Mouse (Mus musculus) hindbrain, embryonic 14.5 days (tissue): ENCODE measurements around the gene Olfr168. TPM values are rescaled to one million over a fixed set of nuclear protein-coding genes. Genes with fewer than 3 reads are reported as not detected.
"Not testable (repeated sequence)": the region's sequence is repeated elsewhere in the genome, so short reads cannot be mapped to it uniquely, and the experiment has no call there.

ENCODE experiments used
- ATAC-seq: fragments of 200-750 bp; cut with Nextera tagmentation; 2 replicates; pipeline ENCODE4 v1.8.0; 2017; ENCODE audit warnings: moderate number of reproducible peaks, mild to moderate bottlenecking, moderate TSS enrichment, moderate library complexity; ENCODE audit not compliant: low FRiP score
- DNase-seq: peaks from one replicate; pipeline ENCODE4 v3.0.0-alpha.2; 2015; ENCODE audit warnings: low spot score
- H3K27ac ChIP-seq: fragments of 300-500 bp; sonication (generic); 2 replicates; pipeline ENCODE4 v1.5.1; 2014; ENCODE audit warnings: mild to moderate bottlenecking, moderate library complexity
- H3K27me3 ChIP-seq: fragments of 300-500 bp; sonication (generic); 2 replicates; pipeline ENCODE4 v1.6.1; 2014; ENCODE audit warnings: mild to moderate bottlenecking, low read length, mixed read lengths; ENCODE audit not compliant: control insufficient read depth, insufficient read depth
- H3K36me3 ChIP-seq: fragments of 300-500 bp; sonication (generic); replicated peaks from 2 replicates; pipeline ENCODE4 v1.6.1; 2014; ENCODE audit not compliant: control insufficient read depth, insufficient read depth
- H3K4me1 ChIP-seq: fragments of 300-500 bp; sonication (generic); replicated peaks from 2 replicates; pipeline ENCODE4 v1.6.1; 2014; ENCODE audit warnings: antibody characterized with exemption, low read length, mixed read lengths; ENCODE audit not compliant: control insufficient read depth, insufficient read depth
- H3K4me2 ChIP-seq: fragments of 300-500 bp; sonication (generic); replicated peaks from 2 replicates; pipeline ENCODE4 v1.6.1; 2014; ENCODE audit warnings: mild to moderate bottlenecking, moderate library complexity
- H3K4me3 ChIP-seq: fragments of 300-500 bp; sonication (generic); replicated peaks from 2 replicates; pipeline ENCODE4 v1.5.1; 2014; ENCODE audit warnings: mild to moderate bottlenecking, low read length
- H3K9ac ChIP-seq: fragments of 300-500 bp; sonication (generic); 2 replicates; pipeline ENCODE4 v1.6.1; 2014
- H3K9me3 ChIP-seq: fragments of 300-500 bp; sonication (generic); 2 replicates; pipeline ENCODE4 v1.6.1; 2016; ENCODE audit warnings: low read length; ENCODE audit not compliant: control insufficient read depth
- WGBS: fragments of 180-500 bp; shearing (Covaris S2); extraction: QIAGEN DNeasy Blood & Tissue Kit; methylation state at CpG from one replicate; pipeline ENCODE4 v1.1.7; 2014; 5-methylcytosine and 5-hydroxymethylcytosine counted together
- polyA plus RNA-seq: library from polyadenylated mRNA; unstranded; fragments of >200 nt; fragmentation: Nextera tagmentation; extraction: Ambion mirVana; gene quantifications from 2 replicates; pipeline ENCODE4 v1.2.1, GENCODE M21; 2014

The Olfr168 gene
- polyA plus RNA-seq: not detected in 2 replicates

DNA sequence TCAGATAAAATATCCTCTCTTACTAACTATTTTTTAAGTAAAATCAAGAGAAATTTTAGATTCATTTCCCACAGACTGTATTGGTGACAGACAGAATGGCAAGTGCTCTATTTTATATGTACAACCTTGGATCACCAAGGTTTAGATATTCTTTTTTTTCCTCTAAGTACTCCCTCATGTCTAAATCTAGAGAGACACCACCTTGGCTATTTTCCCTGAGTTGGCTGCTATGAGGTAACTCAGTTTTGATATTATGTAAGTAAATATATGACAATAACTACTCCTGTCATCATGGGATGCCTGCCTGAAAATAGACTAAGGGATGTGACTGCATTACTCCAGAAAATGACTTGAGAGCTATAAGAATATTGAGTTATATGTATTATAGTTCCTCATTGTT, at the start of gene Olfr168:
Gene Olfr168, minus strand, starts transcription at position 101 of the 400 bp plus-strand sequence.
- no peak within 1 kb of the TSS for H3K27ac ChIP-seq
- no peak within 1 kb of the TSS for H3K4me3 ChIP-seq
- no peak within 1 kb of the TSS for H3K9ac ChIP-seq
- H3K9me3 ChIP-seq: no peaks in the 10 kb centered on the region
- DNase-seq (no peak), ATAC-seq (no peak)
- H3K4me2 ChIP-seq: no peak within 1 kb of the TSS
- H3K36me3 ChIP-seq: no peaks in the 10 kb centered on the region
- H3K4me1 ChIP-seq: no peaks in the 10 kb centered on the region
- H3K27me3 ChIP-seq: no peaks in the 10 kb centered on the region

DNA sequence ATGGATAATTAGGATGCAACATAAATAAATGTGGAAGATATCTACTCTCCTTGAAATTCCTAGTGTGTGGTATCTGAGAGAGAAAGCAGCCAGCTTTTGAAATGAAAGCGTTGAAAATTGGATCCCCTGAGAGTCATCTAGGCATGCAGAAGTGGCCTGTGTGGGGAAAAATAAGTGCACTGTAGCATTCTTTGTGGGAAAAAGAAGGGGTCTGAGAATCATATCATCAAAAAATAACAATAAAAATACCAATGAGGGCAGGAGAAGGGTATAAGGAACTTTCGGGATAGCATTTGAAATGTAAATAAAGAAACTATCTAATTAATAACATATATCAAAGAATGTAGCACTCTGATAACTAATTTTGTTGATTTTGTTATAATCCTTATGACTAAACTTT, 36.4 kb upstream of the Olfr168 start, which contains the start of gene Olfr169:
Gene Olfr169, minus strand, starts transcription at position 101 of the 400 bp plus-strand sequence.
- H3K36me3 ChIP-seq, H3K4me1 ChIP-seq, H3K4me2 ChIP-seq, H3K27ac ChIP-seq, DNase-seq, H3K9ac ChIP-seq, H3K27me3 ChIP-seq, ATAC-seq, H3K4me3 ChIP-seq, H3K9me3 ChIP-seq: not testable (repeated sequence)
- 91% methylated on average over 2 of the region's 2 CpGs for WGBS

DNA sequence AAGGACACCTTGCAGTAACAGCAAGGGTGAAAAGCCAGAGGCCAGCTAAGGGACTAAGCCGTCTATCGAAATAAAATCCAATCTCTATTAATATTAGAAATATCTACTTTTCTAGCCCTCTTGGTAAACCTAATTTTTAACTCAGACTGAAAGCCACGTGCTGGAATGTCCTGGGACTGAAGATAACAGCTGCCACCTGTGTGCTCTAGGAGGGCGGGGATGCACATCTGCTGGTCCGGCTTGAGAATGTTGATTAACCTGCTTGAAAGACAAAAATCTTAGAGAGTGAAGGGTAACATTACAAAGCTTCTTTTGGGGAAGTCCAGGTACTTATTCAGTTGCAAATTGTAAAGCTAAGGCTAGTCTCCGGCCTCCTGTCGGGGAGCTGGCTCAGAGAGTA, 18.1 kb upstream of the Olfr168 start:
- not testable (repeated sequence) for H3K4me2 ChIP-seq, DNase-seq, H3K27ac ChIP-seq, H3K9ac ChIP-seq, H3K36me3 ChIP-seq, ATAC-seq, H3K4me1 ChIP-seq, H3K9me3 ChIP-seq, H3K4me3 ChIP-seq, H3K27me3 ChIP-seq
- 87% methylated on average over 7 of the region's 7 CpGs for WGBS

DNA sequence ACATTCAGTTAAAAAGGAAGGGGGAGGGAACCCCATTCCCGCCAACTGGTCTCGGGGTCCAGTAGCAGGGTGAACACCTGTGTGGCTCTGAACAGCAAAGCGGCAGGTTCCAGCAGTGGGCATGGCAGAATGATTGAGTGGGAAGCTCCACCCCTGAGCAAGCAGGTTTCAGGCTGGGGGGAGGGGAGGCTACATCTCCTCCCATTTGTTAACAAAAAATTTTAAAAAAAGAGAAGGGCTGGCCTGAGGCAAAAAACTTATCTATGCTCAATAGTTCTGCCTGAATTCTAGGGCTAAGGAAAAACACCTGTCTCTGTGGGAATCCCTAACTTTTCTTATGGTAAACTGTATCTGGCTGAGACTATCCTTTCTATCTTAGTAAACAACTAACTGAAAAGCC, 16.9 kb upstream of the Olfr168 start:
- WGBS: 97% methylated on average over 3 of the region's 3 CpGs
- ATAC-seq, H3K4me3 ChIP-seq, DNase-seq, H3K4me2 ChIP-seq, H3K4me1 ChIP-seq, H3K9ac ChIP-seq, H3K9me3 ChIP-seq, H3K27ac ChIP-seq, H3K36me3 ChIP-seq, H3K27me3 ChIP-seq: not testable (repeated sequence)

DNA sequence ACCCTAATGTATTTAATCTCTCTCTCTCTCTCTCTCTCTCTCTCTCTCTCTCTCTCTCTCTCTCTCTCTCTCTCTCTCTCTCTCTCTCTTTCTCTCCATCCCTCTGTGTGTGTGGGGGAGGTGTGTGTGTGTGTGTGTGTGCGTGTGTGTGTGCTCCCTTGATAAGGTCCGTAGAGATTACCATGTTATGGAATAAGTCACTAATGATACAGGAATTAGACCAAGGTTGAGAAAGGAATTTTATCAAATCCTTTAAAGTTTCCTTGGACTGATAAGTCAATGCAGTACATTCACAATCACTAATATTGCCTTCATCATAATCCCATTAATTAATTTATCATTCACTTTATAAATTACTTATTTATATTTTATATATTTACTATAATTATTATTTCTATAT, 13.2 kb downstream of the Olfr168 start, which contains the start of gene Olfr167:
Gene Olfr167, minus strand, starts transcription at position 101 of the 400 bp plus-strand sequence.
- Histone ChIP-seq H3K9ac (no peak within 1 kb of the TSS), H3K4me1 (no peaks in the 10 kb centered on the region), H3K27ac (no peak within 1 kb of the TSS), H3K9me3 (peaks cover 3% of the 10 kb centered on the region; the same call in 1 of the 2 replicates), H3K36me3 (no peaks in the 10 kb centered on the region), H3K4me3 (no peak within 1 kb of the TSS), H3K27me3 (no peaks in the 10 kb centered on the region), H3K4me2 (no peak within 1 kb of the TSS)
- DNase-seq: no peak
- WGBS: 87% methylated on average over 2 of the region's 2 CpGs
- ATAC-seq: no peak

DNA sequence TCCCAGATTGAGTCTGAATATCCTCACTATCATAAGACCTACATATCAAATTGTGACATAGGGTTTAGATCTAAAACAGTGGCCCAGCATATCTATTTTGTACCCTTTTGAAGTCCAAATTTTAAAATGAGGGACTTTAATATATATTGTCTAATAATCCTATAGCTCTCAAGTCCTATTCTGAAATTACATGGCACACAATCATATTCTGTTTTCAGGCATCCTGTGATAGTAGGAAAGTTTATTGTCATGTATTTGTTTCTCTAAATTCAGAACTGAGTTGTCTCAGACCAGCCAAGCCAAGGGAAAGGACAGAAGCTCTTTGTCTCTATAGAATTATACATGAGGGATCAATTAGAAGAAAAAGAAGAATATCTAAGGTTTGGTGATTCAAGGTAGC, 52.0 kb downstream of the Olfr168 start, which contains the start of gene Olfr166:
Gene Olfr166, plus strand, starts transcription at position 301 of the 400 bp plus-strand sequence.
- no peak for DNase-seq

More for the DNA sequence above, 52.0 kb downstream of the Olfr168 start, which contains the start of gene Olfr166:
- Histone ChIP-seq H3K36me3 (no peaks in the 10 kb centered on the region), H3K4me2 (no peak within 1 kb of the TSS), H3K27me3 (no peaks in the 10 kb centered on the region), H3K4me1 (no peaks in the 10 kb centered on the region), H3K27ac (no peak within 1 kb of the TSS), H3K4me3 (no peak within 1 kb of the TSS), H3K9me3 (0 out of 2 replicates have a peak, but pooled peaks cover 7% of the 10 kb centered on the region), H3K9ac (no peak within 1 kb of the TSS)
- no peak for ATAC-seq

Other genes with a start within 250 kb of the Olfr168 start
- not detected in 2 replicates for gene Olfr164, start 221.5 kb downstream of the Olfr168 start, polyA plus RNA-seq
- not detected in 2 replicates for gene Olfr165, start 112.4 kb downstream of the Olfr168 start, polyA plus RNA-seq
- not detected in 2 replicates for gene Olfr166, start 51.9 kb downstream of the Olfr168 start, polyA plus RNA-seq
- gene Olfr167, start 13.3 kb downstream of the Olfr168 start, polyA plus RNA-seq: not detected in 2 replicates
- not detected in 2 replicates for gene Olfr169, start 36.3 kb upstream of the Olfr168 start, polyA plus RNA-seq
- gene Olfr170, start 76.3 kb upstream of the Olfr168 start, polyA plus RNA-seq: not detected in 2 replicates
- not detected in 2 replicates for gene Olfr171, start 94.4 kb upstream of the Olfr168 start, polyA plus RNA-seq
- gene Lamp3, start 170.8 kb upstream of the Olfr168 start, polyA plus RNA-seq: not detected in 2 replicates
- 47.4 and 51.3 TPM in 2 replicates for gene B3gnt5, start 224.7 kb upstream of the Olfr168 start, polyA plus RNA-seq